Mouse (Mus musculus) intestine, embryonic 16.5 days (tissue): ENCODE data around the gene Nckipsd. TPM values are rescaled to one million over a fixed set of nuclear protein-coding genes. Genes with fewer than 3 reads are reported as not detected.

ENCODE experiments used
- ATAC-seq: fragments of 200-750 bp; cut with Nextera tagmentation; 2 replicates; pipeline ENCODE4 v1.8.0; 2017; ENCODE audit warnings: moderate TSS enrichment, moderate library complexity
- H3K27ac ChIP-seq: fragments of 300-500 bp; sonication (generic); 2 replicates; pipeline ENCODE4 v1.5.1; 2014; ENCODE audit warnings: mild to moderate bottlenecking, low read length
- H3K27me3 ChIP-seq: fragments of 300-500 bp; sonication (generic); replicated peaks from 2 replicates; pipeline ENCODE4 v1.6.1; 2014; ENCODE audit warnings: low read length, control low read depth, mixed read lengths; ENCODE audit not compliant: control insufficient read depth, insufficient read depth
- H3K36me3 ChIP-seq: fragments of 300-500 bp; sonication (generic); 2 replicates; pipeline ENCODE4 v1.6.1; 2014; ENCODE audit warnings: low read length, control low read depth; ENCODE audit not compliant: control insufficient read depth, insufficient read depth
- H3K4me1 ChIP-seq: fragments of 300-500 bp; sonication (generic); 2 replicates; pipeline ENCODE4 v1.6.1; 2014; ENCODE audit warnings: low read length, control low read depth, mixed read lengths; ENCODE audit not compliant: control insufficient read depth, insufficient read depth
- H3K4me2 ChIP-seq: fragments of 300-500 bp; sonication (generic); 2 replicates; pipeline ENCODE4 v1.6.1; 2014; ENCODE audit warnings: low read depth, low read length, control low read depth
- H3K4me3 ChIP-seq: fragments of 300-500 bp; sonication (generic); 2 replicates; pipeline ENCODE4 v1.5.1; 2014; ENCODE audit warnings: mild to moderate bottlenecking, low read length
- H3K9ac ChIP-seq: fragments of 300-500 bp; sonication (generic); 2 replicates; pipeline ENCODE4 v1.6.1; 2014; ENCODE audit warnings: low read depth, low read length
- H3K9me3 ChIP-seq: fragments of 300-500 bp; sonication (generic); 2 replicates; pipeline ENCODE4 v1.6.1; 2016; ENCODE audit warnings: low read length, control low read depth; ENCODE audit not compliant: control insufficient read depth
- WGBS: fragments of 180-500 bp; shearing (Covaris S2); extraction: QIAGEN DNeasy Blood & Tissue Kit; methylation state at CpG from one replicate; pipeline ENCODE4 v1.1.7; 2014; 5-methylcytosine and 5-hydroxymethylcytosine counted together
- polyA plus RNA-seq: library from polyadenylated mRNA; unstranded; fragments of >200 nt; fragmentation: Nextera tagmentation; extraction: Ambion mirVana; gene quantifications from 2 replicates; pipeline ENCODE4 v1.2.1, GENCODE M21; 2015

Gene Nckipsd
- polyA plus RNA-seq, 1 experiment from 2014 or later, result 11.3 TPM

DNA sequence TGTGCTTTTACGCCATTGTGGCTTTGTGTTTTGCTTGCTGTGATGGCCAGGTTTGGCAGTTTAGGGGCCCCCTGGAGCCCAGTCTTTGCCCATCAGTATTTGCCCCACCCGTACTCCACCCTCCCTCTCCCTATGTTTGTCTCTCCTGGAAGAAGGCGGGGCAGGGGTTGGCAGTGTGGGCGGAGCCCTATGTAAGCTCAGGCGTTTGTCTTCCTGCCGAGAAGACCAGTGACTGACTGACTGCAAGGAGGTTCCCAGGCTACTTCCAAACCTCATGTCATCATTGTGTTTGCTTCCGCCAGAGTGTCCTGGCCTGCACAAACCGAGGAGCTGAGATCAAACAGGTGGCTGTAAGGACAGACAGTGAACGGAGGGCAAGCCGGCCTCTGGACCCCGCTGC, 12.4 kb upstream of the Nckipsd start:
- ATAC-seq, result peak; percentile 93
- peak overlapping the region; percentile 27 for H3K4me2 ChIP-seq
- H3K9me3 ChIP-seq, result no peaks in the 10 kb centered on the region
- no peak overlapping the region for H3K4me3 ChIP-seq
- H3K27me3 ChIP-seq, result no peaks in the 10 kb centered on the region
- H3K9ac ChIP-seq, result 0 out of 2 replicates have a peak overlapping the region, but pooled peaks have one; percentile 6
- H3K4me1 ChIP-seq, result peaks cover 30% of the 10 kb centered on the region
- H3K36me3 ChIP-seq, result peaks cover 14% of the 10 kb centered on the region
- WGBS, result 31% methylated on average over 11 of the region's 11 CpGs
- H3K27ac ChIP-seq, result no peak overlapping the region; the same call in 1 of the 2 replicates

DNA sequence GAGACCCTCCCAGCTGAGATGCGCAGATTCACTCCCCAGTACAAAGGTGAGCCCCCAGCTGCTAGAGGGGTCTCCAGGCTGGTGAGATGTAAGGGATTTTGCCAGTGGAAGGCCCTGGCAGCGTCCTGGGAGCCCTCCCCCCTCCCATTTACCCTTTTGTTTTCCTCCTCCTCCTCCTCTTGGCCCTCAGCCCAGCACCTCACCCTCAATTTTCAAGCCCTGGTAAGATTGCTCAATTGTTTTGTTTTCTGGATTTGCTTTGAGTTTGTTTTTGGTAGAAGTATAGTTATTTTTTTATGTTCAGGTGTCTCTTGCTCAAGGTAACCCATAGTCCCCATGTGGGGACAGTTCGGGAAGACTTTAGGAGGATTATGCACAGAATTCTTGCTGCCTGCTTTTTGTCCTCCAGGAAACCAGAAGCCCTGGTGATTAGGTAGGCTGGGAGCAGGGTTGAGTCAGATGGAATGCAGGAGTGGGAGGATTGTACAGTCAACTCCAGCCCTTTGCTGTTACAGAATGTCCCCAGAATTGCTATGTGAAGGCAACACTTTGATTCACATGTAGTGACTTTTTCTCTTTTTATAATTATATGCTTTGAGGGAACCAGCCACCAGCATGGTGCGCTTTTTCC, 11.7 kb upstream of the Nckipsd start:
- H3K4me2 ChIP-seq, result peak overlapping the region; percentile 27
- no peak overlapping the region for H3K4me3 ChIP-seq
- no peaks in the 10 kb centered on the region for H3K27me3 ChIP-seq
- 0 out of 2 replicates have a peak overlapping the region, but pooled peaks have one; percentile 6 for H3K9ac ChIP-seq
- WGBS, result 71% methylated on average over 4 of the region's 4 CpGs
- peaks cover 30% of the 10 kb centered on the region for H3K4me1 ChIP-seq
- H3K27ac ChIP-seq, result no peak overlapping the region
- H3K9me3 ChIP-seq, result no peaks in the 10 kb centered on the region
- ATAC-seq, result no peak
- peaks cover 14% of the 10 kb centered on the region for H3K36me3 ChIP-seq

DNA sequence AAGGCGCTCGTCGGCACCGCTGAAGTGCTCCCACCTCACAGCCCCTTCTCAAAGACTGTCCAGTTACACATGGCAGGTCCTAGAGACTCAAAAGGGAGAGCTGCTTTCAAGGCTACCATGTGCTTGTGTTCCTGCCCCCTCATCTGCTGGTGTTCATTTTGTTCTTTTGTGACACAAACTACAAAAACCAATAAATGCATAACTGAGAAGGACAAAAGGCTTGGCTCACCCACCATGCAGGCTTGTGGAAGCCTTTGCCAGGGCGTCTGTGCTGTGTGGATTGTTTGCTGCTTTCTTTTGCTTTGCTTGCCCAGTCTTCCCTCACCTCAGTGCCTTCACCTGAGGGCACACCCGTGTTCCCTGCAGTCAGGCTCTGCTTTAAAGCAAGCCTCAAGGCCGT, 10.7 kb upstream of the Nckipsd start:
- Histone ChIP-seq H3K36me3 (peaks cover 17% of the 10 kb centered on the region), H3K4me3 (no peak overlapping the region), H3K27ac (no peak overlapping the region), H3K9ac (no peak overlapping the region), H3K27me3 (no peaks in the 10 kb centered on the region), H3K4me1 (peaks cover 24% of the 10 kb centered on the region), H3K9me3 (no peaks in the 10 kb centered on the region), H3K4me2 (no peak overlapping the region)
- 89% methylated on average over 7 of the region's 7 CpGs for WGBS
- no peak for ATAC-seq

DNA sequence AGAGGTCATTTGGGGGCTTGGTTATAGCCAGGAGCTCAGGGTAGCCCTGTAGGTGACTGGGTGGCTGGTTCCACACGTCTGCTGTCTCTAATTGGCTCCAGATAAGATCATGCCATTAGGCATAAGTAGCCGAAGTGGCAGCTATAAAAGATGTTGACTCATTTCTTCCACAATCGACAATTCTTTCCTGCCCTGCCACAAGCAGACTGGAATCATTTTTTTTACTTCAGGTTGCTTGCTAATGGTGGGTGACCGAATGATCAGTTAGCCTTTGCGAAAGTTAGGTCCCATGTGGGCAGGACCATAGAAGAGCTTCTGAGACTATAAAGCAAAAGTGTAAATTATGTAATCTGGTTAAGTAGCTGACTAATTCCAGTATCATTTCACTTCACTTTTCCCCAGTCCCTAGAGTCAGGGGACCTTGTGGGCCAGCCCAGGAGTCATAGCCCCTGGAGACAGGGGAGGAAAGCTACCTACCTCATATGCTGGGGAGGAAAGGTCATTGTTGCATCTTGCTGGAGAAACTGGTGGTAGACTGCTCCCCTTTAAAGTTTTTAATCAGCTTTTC, 9.6 kb upstream of the Nckipsd start:
- 63% methylated on average over 5 of the region's 5 CpGs for WGBS
- peaks cover 19% of the 10 kb centered on the region for H3K36me3 ChIP-seq
- ATAC-seq, result no peak

GRCm38 (mm10) chr9:108799564-108799963, 8.6 kb upstream of the Nckipsd start:
- Histone ChIP-seq H3K36me3 (peaks cover 28% of the 10 kb centered on the region), H3K4me1 (peaks cover 10% of the 10 kb centered on the region; the same call in 1 of the 2 replicates), H3K9me3 (no peaks in the 10 kb centered on the region), H3K27me3 (no peaks in the 10 kb centered on the region), H3K4me2 (no peak overlapping the region), H3K27ac (no peak overlapping the region), H3K9ac (no peak overlapping the region), H3K4me3 (no peak overlapping the region)
- WGBS, result 73% methylated on average over 3 of the region's 3 CpGs
- no peak for ATAC-seq

More for the DNA sequence above, 9.6 kb upstream of the Nckipsd start:
- Histone ChIP-seq H3K27ac (no peak overlapping the region), H3K4me2 (no peak overlapping the region), H3K9me3 (no peaks in the 10 kb centered on the region), H3K9ac (no peak overlapping the region), H3K4me1 (peaks cover 16% of the 10 kb centered on the region), H3K27me3 (no peaks in the 10 kb centered on the region), H3K4me3 (no peak overlapping the region)

DNA sequence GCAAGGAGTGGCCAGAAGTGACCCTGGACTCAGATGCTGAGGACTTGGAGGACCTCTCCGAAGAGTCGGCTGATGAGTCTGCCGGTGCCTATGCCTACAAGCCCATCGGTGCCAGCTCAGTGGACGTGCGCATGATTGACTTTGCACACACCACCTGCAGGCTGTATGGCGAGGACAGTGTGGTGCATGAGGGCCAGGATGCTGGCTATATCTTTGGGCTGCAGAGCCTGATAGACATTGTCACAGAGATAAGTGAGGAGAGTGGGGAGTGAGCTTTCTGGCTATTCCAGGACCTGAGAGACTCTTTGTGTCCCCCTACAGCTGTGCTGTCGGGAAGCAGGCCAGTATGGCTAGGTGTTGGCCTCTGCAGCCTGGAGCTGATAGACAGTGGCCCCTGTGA, 2.4 kb upstream of the Nckipsd start:
- H3K27me3 ChIP-seq, result no peaks in the 10 kb centered on the region
- H3K36me3 ChIP-seq, result peaks cover 21% of the 10 kb centered on the region
- no peak overlapping the region for H3K27ac ChIP-seq
- 86% methylated on average over 8 of the region's 8 CpGs for whole genome bisulfite sequencing
- no peak for ATAC-seq
- no peak overlapping the region for H3K9ac ChIP-seq
- H3K4me3 ChIP-seq, result no peak overlapping the region
- H3K4me1 ChIP-seq, result peaks cover 15% of the 10 kb centered on the region
- no peaks in the 10 kb centered on the region for H3K9me3 ChIP-seq
- no peak overlapping the region for H3K4me2 ChIP-seq

DNA sequence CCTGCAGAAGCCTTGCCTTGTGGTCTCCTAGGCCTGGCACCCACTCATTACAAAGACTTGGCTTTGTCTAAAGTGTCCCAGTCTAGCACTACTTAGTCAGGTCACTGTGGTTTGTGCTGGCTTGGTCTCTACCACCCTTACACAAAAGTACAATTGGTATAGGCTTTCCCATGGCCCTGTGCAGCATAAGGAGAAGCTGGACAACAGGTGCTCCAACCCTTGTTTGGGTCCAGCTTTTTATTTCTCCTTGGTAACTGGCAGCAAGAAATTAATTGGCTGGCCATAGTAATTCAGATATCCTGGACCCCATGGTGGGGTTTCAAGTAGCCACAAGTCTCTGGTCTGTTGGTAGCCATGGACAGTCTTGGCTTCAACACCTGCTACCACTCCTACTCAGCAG, 1.8 kb upstream of the Nckipsd start:
- no peak overlapping the region for H3K4me3 ChIP-seq
- no peaks in the 10 kb centered on the region for H3K9me3 ChIP-seq
- H3K27ac ChIP-seq, result no peak overlapping the region
- H3K4me2 ChIP-seq, result no peak overlapping the region
- ATAC-seq, result no peak
- H3K36me3 ChIP-seq, result peaks cover 21% of the 10 kb centered on the region
- no peaks in the 10 kb centered on the region for H3K27me3 ChIP-seq
- H3K4me1 ChIP-seq, result peaks cover 15% of the 10 kb centered on the region
- H3K9ac ChIP-seq, result no peak overlapping the region

DNA sequence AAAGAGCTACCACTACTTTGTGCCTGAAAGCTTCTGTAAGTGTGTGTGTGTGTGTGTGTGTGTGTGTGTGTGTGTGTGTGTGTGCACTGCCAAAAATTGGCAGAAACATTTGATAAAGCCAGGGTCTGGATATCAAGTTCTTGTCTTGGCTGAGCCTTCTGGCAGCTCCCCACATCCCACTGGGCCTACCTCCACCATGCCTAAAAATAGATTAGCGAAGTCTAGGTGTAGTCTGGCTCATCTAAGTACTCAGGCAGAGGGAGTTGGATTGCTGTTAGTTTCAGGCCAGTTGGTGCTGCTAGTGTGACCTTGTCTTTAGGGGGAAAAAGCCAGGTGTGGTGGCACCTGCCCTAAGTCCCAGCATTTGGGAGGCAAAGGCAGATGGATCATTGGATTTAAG, 1.3 kb upstream of the Nckipsd start:
- H3K9me3 ChIP-seq, result no peaks in the 10 kb centered on the region
- no peaks in the 10 kb centered on the region for H3K27me3 ChIP-seq
- WGBS, result 89% methylated on average over 1 of the region's 1 CpGs
- H3K4me1 ChIP-seq, result peaks cover 15% of the 10 kb centered on the region
- no peak overlapping the region for H3K9ac ChIP-seq
- no peak overlapping the region for H3K4me2 ChIP-seq
- H3K36me3 ChIP-seq, result peaks cover 24% of the 10 kb centered on the region
- no peak for ATAC-seq
- no peak overlapping the region for H3K27ac ChIP-seq
- no peak overlapping the region for H3K4me3 ChIP-seq

DNA sequence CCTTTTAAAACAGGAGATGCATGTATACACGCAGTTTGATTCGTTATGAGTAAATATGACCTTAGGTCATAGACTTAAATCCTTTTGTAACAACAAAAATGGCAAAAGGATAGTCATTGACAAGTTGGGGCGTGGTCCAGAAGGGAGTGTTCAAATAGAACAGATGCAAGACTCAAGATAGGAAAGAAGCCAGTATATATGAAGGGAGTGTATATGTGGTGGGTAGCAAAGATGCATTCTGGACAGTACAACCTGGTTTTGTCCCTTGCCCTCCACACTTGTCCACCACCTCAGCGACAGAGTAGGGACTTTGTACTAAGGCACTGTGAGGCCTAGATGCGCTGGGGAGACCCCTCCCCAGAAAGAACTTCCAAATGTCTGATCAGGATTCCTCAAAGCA, 494 bp upstream of the Nckipsd start:
- H3K27me3 ChIP-seq, result no peaks in the 10 kb centered on the region
- WGBS, result 71% methylated on average over 5 of the region's 5 CpGs
- H3K9me3 ChIP-seq, result no peaks in the 10 kb centered on the region
- H3K36me3 ChIP-seq, result peaks cover 22% of the 10 kb centered on the region
- peaks cover 15% of the 10 kb centered on the region for H3K4me1 ChIP-seq
- no peak overlapping the region for H3K4me3 ChIP-seq
- no peak overlapping the region for H3K9ac ChIP-seq
- no peak overlapping the region for H3K4me2 ChIP-seq
- 0 out of 2 replicates have a peak overlapping the region, but pooled peaks have one; percentile 1 for H3K27ac ChIP-seq
- peak; percentile 47 for ATAC-seq
